Mouse (Mus musculus) ES-E14 (cell line): ENCODE data around the gene Polr3g. TPM values are rescaled to one million over a fixed set of nuclear protein-coding genes. Genes with fewer than 3 reads are reported as not detected.
"Not testable (repeated sequence)": the region's sequence is repeated elsewhere in the genome, so short reads cannot be mapped to it uniquely, and the experiment has no call there.

ENCODE experiments used
- DNase-seq: peaks from one replicate; pipeline ENCODE4 v3.0.0-alpha.2; 2013; ENCODE audit warnings: low read depth, low spot score
- H3K27ac ChIP-seq: 2 replicates; pipeline ENCODE4 v1.5.1; 2012; ENCODE audit warnings: low read depth, mild to moderate bottlenecking, low read length, moderate library complexity, mixed read lengths; ENCODE audit not compliant: poor library complexity, insufficient read depth, severe bottlenecking
- H3K36me3 ChIP-seq: 2 replicates; pipeline ENCODE4 v1.6.1; 2012; ENCODE audit warnings: mild to moderate bottlenecking, low read length, moderate library complexity, mixed read lengths; ENCODE audit not compliant: control insufficient read depth, poor library complexity, insufficient read depth, severe bottlenecking
- H3K4me1 ChIP-seq, 2 experiments: fragments of 150-350 bp in 1 of 2; sonication (generic) in 1 of 2; 2 replicates each; pipeline ENCODE4 v1.6.1; 2012; ENCODE audit warnings: low read length in 2 of 2, mild to moderate bottlenecking in 1 of 2, mixed read lengths in 1 of 2; ENCODE audit not compliant: control insufficient read depth in 2 of 2, insufficient read depth in 2 of 2, poor library complexity in 1 of 2
- H3K4me3 ChIP-seq, 2 experiments: fragments of 150-350 bp in 1 of 2; sonication (generic) in 1 of 2; 2 replicates each; pipeline ENCODE4 v1.5.1; 2012; ENCODE audit warnings: low read length in 2 of 2, low read depth in 1 of 2, mild to moderate bottlenecking in 1 of 2, mixed read lengths in 1 of 2; ENCODE audit not compliant: insufficient read depth in 1 of 2, poor library complexity in 1 of 2, severe bottlenecking in 1 of 2
- H3K9ac ChIP-seq: 2 replicates; pipeline ENCODE4 v1.6.1; 2012; ENCODE audit warnings: low read depth, mild to moderate bottlenecking, low read length, mixed read lengths; ENCODE audit not compliant: poor library complexity, insufficient read depth, severe bottlenecking
- H3K9me3 ChIP-seq: fragments of 150-350 bp; sonication (generic); 2 replicates; pipeline ENCODE4 v1.6.1; 2012; ENCODE audit warnings: low read depth, mild to moderate bottlenecking, low read length; ENCODE audit not compliant: control insufficient read depth, insufficient read depth
- CHD2 ChIP-seq: IDR thresholded peaks from 2 replicates; pipeline ENCODE4 v1.6.1; 2014; ENCODE audit warnings: mild to moderate bottlenecking, low read depth, low read length, inconsistent platforms
- HCFC1 ChIP-seq: IDR thresholded peaks from 2 replicates; pipeline ENCODE4 v1.6.1; 2012; ENCODE audit warnings: low read length, inconsistent platforms, borderline replicate concordance; ENCODE audit not compliant: insufficient read depth
- MAFK ChIP-seq: IDR thresholded peaks from 2 replicates; pipeline ENCODE4 v1.6.1; 2014; ENCODE audit warnings: mild to moderate bottlenecking, low read depth, low read length, inconsistent platforms; ENCODE audit not compliant: insufficient read depth
- ZC3H11A ChIP-seq: IDR thresholded peaks from 2 replicates; pipeline ENCODE4 v1.6.1; 2012; ENCODE audit warnings: low read depth, mild to moderate bottlenecking, inconsistent platforms, low read length, borderline replicate concordance
- ZNF384 ChIP-seq: IDR thresholded peaks from 2 replicates; pipeline ENCODE4 v1.6.1; 2012; ENCODE audit warnings: low read depth, low read length, inconsistent platforms
- in situ Hi-C, 2 experiments: fragments of 600-800 bp; cut with MboI; formaldehyde crosslinking; loops; one replicate each; pipeline ENCODE4 v1.15.1; 2025; ENCODE audit warnings: low sequenced_read_pairs in 2 of 2, inconsistent platforms in 1 of 2; ENCODE audit not compliant: unreplicated experiment in 2 of 2
- total RNA-seq: library from RNA; depleted of rRNA; stranded (reverse); fragments of 300-350 nt; gene quantifications from 2 replicates; pipeline ENCODE4 v1.2.3, GENCODE M21; 2012

Gene Polr3g
- total RNA-seq, 1 experiment = 45.2 TPM

DNA sequence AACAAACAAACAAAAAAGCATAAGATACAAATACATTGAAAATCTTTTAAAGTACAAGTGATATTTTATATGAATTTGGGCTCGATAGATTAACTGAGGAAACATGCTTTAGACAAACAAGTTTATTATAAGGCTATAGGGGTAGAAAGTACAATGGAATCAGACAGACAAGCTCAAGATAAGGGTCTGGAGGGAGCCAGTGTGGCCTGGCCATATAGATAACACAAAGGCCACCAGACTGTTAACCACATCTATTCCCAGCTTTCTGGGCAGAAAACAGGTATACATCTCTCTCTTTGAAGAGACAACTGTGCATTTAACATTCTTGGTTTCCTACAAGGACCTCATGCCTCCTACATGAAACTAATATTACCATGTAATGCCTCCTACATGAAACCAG lies 19.5 kb upstream of the Polr3g start:
- Histone ChIP-seq H3K4me1 (peaks cover 0 to 4% of the 10 kb centered on the region in 2 experiments; a peak in 1 of 4 replicates), H3K9me3 (no peaks in the 10 kb centered on the region), H3K9ac (no peak overlapping the region), H3K27ac (no peak overlapping the region), H3K4me3 (no peak overlapping the region), H3K36me3 (no peaks in the 10 kb centered on the region)
- in situ Hi-C loops = no loop called here
- TF ChIP-seq ZC3H11A (no peak), HCFC1 (no peak), ZNF384 (no peak), MAFK (no peak), CHD2 (no peak)
- DNase-seq = no peak

GRCm38 (mm10) chr13:81729102-81729501 lies 18.3 kb upstream of the Polr3g start:
- Histone ChIP-seq H3K9ac (no peak overlapping the region), H3K36me3 (no peaks in the 10 kb centered on the region), H3K4me1 (peaks cover 0 to 4% of the 10 kb centered on the region in 2 experiments; a peak in 1 of 4 replicates), H3K27ac (no peak overlapping the region), H3K9me3 (no peaks in the 10 kb centered on the region), H3K4me3 (no peak overlapping the region)
- in situ Hi-C loops = no loop called here
- TF ChIP-seq MAFK (no peak), CHD2 (no peak), HCFC1 (no peak), ZC3H11A (no peak), ZNF384 (no peak)
- no peak for DNase-seq

DNA sequence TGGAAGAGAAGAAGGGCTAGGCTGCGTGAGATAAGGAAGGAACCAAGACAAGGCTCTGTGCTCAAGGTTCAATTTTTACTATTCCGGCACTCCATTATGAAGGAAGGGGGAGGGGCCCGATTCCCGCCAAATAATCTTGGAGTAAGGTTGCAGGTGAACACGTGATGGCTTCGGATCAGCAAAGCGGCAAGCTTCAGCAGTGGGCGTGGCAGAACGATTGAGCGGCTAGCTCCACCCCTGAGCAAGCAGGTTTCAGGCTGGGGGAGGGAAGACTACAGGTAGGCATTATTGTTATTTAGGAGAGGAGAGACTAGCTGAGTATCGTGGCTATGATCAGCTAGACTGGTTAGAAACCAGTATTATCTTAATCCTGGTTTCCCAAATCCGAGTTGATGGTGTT lies 17.3 kb upstream of the Polr3g start:
- in situ Hi-C loops, H3K9me3 ChIP-seq, H3K27ac ChIP-seq, DNase-seq, H3K4me1 ChIP-seq, H3K36me3 ChIP-seq: not testable (repeated sequence)
- peak overlapping the region; percentile 26; the same call in 1 of the 2 replicates for H3K9ac ChIP-seq
- H3K4me3 ChIP-seq = peak overlapping the region in 1 of 2 experiments; percentile 20; a peak in 1 of 4 replicates

DNA sequence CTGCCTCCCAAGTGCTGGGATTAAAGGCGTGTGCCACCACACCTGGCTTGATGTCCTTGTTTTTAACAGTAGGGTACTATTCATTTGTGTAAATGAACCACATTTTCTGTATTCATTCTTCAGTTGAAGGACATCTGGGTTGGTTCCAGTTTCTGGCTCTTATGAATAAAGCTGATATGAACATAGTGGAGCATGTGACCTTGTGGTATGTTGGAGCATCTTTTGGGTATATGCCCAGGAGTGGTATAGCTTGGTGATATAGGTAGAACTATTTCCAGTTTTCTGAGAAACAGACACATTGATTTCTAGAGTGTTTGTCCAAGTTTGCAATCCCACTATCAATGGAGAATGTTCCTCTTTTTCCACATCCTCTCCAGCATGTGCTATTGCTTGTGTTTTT lies 3.1 kb upstream of the Polr3g start:
- DNase-seq = no peak
- H3K4me1 ChIP-seq = peaks cover 0 to 7% of the 10 kb centered on the region in 2 experiments; a peak in 2 of 4 replicates
- no peak for TF ChIP-seq MAFK
- TF ChIP-seq CHD2 = no peak
- no peak for TF ChIP-seq HCFC1
- TF ChIP-seq ZNF384 = no peak
- in situ Hi-C loops = no loop called here
- H3K9ac ChIP-seq = no peak overlapping the region
- H3K27ac ChIP-seq = no peak overlapping the region
- H3K36me3 ChIP-seq = no peaks in the 10 kb centered on the region
- no peaks in the 10 kb centered on the region for H3K9me3 ChIP-seq
- H3K4me3 ChIP-seq = no peak overlapping the region

GRCm38 (mm10) chr13:81711546-81712371 lies 946 bp upstream of the Polr3g start:
- Histone ChIP-seq H3K4me3 (peak overlapping the region; percentile 82 to 92), H3K9me3 (no peaks in the 10 kb centered on the region), H3K27ac (no peak overlapping the region), H3K9ac (peak overlapping the region; percentile 52), H3K36me3 (no peaks in the 10 kb centered on the region), H3K4me1 (peaks cover 0 to 7% of the 10 kb centered on the region in 2 experiments; a peak in 2 of 4 replicates)
- in situ Hi-C loops = no loop called here
- TF ChIP-seq ZNF384 (no peak), ZC3H11A (no peak), HCFC1 (no peak), CHD2 (no peak), MAFK (no peak)
- no peak for DNase-seq
